Mouse (Mus musculus): ENCODE measurements at regions not wholly inside any gene's neighbourhood (a gene's known extent, or its start where the extent isn't known, plus 50 kb on each side); places are given as distances from the start of the nearest gene placed in this dataset.

GRCm38 (mm10) chr13:97422897-97423296 lies 182.0 kb downstream of the Enc1 start:
- TF ChIP-seq CTCF (IDR thresholded peaks at IDR 0.05; ENCODE audit: borderline replicate concordance, insufficient read depth, low read length) (no peak), POLR2A (IDR thresholded peaks at IDR 0.05; ENCODE audit: low read depth, low read length) (no peak)
